In the genomic region with DNA sequence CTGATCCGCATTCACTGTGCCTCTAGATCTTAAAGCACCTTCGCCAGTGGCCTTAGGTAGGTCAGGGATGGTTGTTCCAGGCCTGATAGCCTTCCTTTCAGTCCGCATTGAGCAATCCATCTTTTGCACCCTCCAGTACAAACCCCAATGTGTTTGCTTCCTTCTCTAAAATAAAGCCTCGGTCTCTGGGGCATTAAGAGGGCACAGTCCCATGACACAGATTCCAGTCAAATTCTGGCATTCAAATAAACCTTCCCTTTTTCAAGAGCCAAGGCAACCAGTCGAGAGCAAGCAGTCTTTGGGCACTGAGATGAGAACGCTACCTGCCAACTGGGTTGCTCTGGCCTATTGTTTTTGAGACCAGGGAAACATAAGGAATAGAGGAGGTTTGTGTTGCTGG, we compare ENCODE assay signal across 19 mouse cellular contexts. TPM values are rescaled to one million over a fixed set of nuclear protein-coding genes. Genes with fewer than 3 reads are reported as not detected.
DNase-seq lines count a peak whose midpoint lies in the region; ATAC-seq and TF ChIP-seq lines count a peak whose summit lies in the region.
"Had no signal": no experiment of that assay in that cellular context is flagged by ENCODE, and none has a peak within 500 bp of the region (broad histone marks: within the 10 kb centered on the region; RNA-seq: fewer than 3 reads in every experiment).

No protein-coding gene starts in this region.

- no peak for DNase-seq in embryonic facial prominence, embryonic 14.5 days (ENCODE audit: low spot score)
- DNase-seq in embryonic facial prominence, embryonic 10.5 days (ENCODE audit: low spot score) = no peak
- DNase-seq in kidney, postnatal 0 days (ENCODE audit: low spot score) = no peak
- no peak for DNase-seq in kidney, adult 2 months
- DNase-seq in right cerebral cortex, adult 18-20 months = peak; percentile 23
- DNase-seq in right cerebral cortex, postnatal 14 days = no peak
- no peak for DNase-seq in c-Kit-positive CD71-positive TER-119-positive erythroid progenitor cells, embryonic 14.5 days (ENCODE audit: low spot score)
- DNase-seq: cerebellum, adult 9-11 months; kidney, adult 18-20 months; right cerebral cortex, postnatal 25 days; thymus, adult 2 months had no signal

- H3K9ac ChIP-seq in embryonic facial prominence, embryonic 14.5 days (ENCODE audit: low read depth, low read length) = no peak overlapping the region
- no peak overlapping the region for H3K9ac ChIP-seq in kidney, postnatal 0 days (ENCODE audit: low read depth, low read length)
- H3K9ac ChIP-seq: embryonic facial prominence, embryonic 13.5 days; forebrain, embryonic 13.5 days; hindbrain, embryonic 14.5 days; neural tube, embryonic 15.5 days had no signal

- no peaks in the 10 kb centered on the region for H3K36me3 ChIP-seq in embryonic facial prominence, embryonic 14.5 days (ENCODE audit: control insufficient read depth, insufficient read depth, low read length)
- no peaks in the 10 kb centered on the region for H3K36me3 ChIP-seq in embryonic facial prominence, embryonic 10.5 days (replicated peaks)
- no peaks in the 10 kb centered on the region for H3K36me3 ChIP-seq in kidney, postnatal 0 days (ENCODE audit: insufficient read depth, low read length)
- no peaks in the 10 kb centered on the region for H3K36me3 ChIP-seq in kidney, adult 2 months (ENCODE audit: control insufficient read depth, insufficient read depth, low read length)
- H3K36me3 ChIP-seq: embryonic facial prominence, embryonic 13.5 days; G1E; neural tube, embryonic 15.5 days had no signal

- H3K27me3 ChIP-seq in embryonic facial prominence, embryonic 14.5 days (replicated peaks; ENCODE audit: control insufficient read depth, insufficient read depth, low read length) = no peaks in the 10 kb centered on the region
- H3K27me3 ChIP-seq in embryonic facial prominence, embryonic 10.5 days (replicated peaks; ENCODE audit: low read depth, poor library complexity, severe bottlenecking) = no peaks in the 10 kb centered on the region
- no peaks in the 10 kb centered on the region for H3K27me3 ChIP-seq in kidney, postnatal 0 days (ENCODE audit: insufficient read depth, low read length)
- H3K27me3 ChIP-seq in kidney, adult 2 months (replicated peaks; ENCODE audit: control insufficient read depth, insufficient read depth, low read length) = no peaks in the 10 kb centered on the region
- H3K27me3 ChIP-seq: embryonic facial prominence, embryonic 13.5 days; forebrain, embryonic 13.5 days; neural tube, embryonic 15.5 days had no signal

- no peak overlapping the region for H3K4me3 ChIP-seq in embryonic facial prominence, embryonic 14.5 days (ENCODE audit: low read depth, low read length)
- no peak overlapping the region for H3K4me3 ChIP-seq in embryonic facial prominence, embryonic 10.5 days
- H3K4me3 ChIP-seq in kidney, postnatal 0 days (replicated peaks; ENCODE audit: low read depth, low read length) = no peak overlapping the region
- H3K4me3 ChIP-seq in kidney, adult 2 months (ENCODE audit: insufficient read depth, low read depth, low read length) = no peak overlapping the region
- H3K4me3 ChIP-seq in olfactory bulb, adult 2 months (ENCODE audit: insufficient read depth, low read depth, low read length) = no peak overlapping the region
- H3K4me3 ChIP-seq: embryonic facial prominence, embryonic 13.5 days; forebrain, embryonic 13.5 days; neural tube, embryonic 15.5 days had no signal

- peak overlapping the region; percentile 52 for H3K4me2 ChIP-seq in embryonic facial prominence, embryonic 14.5 days (ENCODE audit: low read depth, low read length)
- peak overlapping the region; percentile 47; the same call in 1 of the 2 replicates for H3K4me2 ChIP-seq in kidney, postnatal 0 days (ENCODE audit: low read length)
- H3K4me2 ChIP-seq: forebrain, embryonic 13.5 days; hindbrain, embryonic 14.5 days; liver, embryonic 11.5 days; neural tube, embryonic 15.5 days had no signal

- TF ChIP-seq CTCF in kidney, postnatal 0 days (IDR thresholded peaks at IDR 0.05; ENCODE audit: low read depth) = no peak
- TF ChIP-seq CTCF in kidney, adult 2 months (conservative IDR thresholded peaks at IDR 0.05; ENCODE audit: insufficient read depth, insufficient read length, low read depth, low read length) = no peak
- no peak for TF ChIP-seq CTCF in olfactory bulb, adult 2 months (IDR thresholded peaks at IDR 0.05; ENCODE audit: insufficient read depth, low read depth, low read length)

- H3K27ac ChIP-seq in embryonic facial prominence, embryonic 14.5 days (replicated peaks; ENCODE audit: low read depth, low read length) = no peak overlapping the region
- no peak overlapping the region for H3K27ac ChIP-seq in embryonic facial prominence, embryonic 10.5 days (replicated peaks)
- H3K27ac ChIP-seq in kidney, postnatal 0 days = no peak overlapping the region
- H3K27ac ChIP-seq in kidney, adult 2 months (ENCODE audit: insufficient read depth, low read depth, low read length) = no peak overlapping the region
- H3K27ac ChIP-seq in olfactory bulb, adult 2 months (ENCODE audit: insufficient read depth, low read depth, low read length) = peak overlapping the region; percentile 42
- H3K27ac ChIP-seq: embryonic facial prominence, embryonic 13.5 days; forebrain, embryonic 13.5 days; hindbrain, embryonic 14.5 days; neural tube, embryonic 15.5 days had no signal

- WGBS in embryonic facial prominence, embryonic 14.5 days = 90% methylated on average over 6 of the region's 6 CpGs
- WGBS in embryonic facial prominence, embryonic 10.5 days = 90% methylated on average over 6 of the region's 6 CpGs
- WGBS in kidney, postnatal 0 days = 92% methylated on average over 6 of the region's 6 CpGs
- WGBS in kidney, adult 2 months = 86% methylated on average over 6 of the region's 6 CpGs
- WGBS in olfactory bulb, adult 2 months = 81% methylated on average over 6 of the region's 6 CpGs

- no peak for TF ChIP-seq POLR2A in kidney, adult 2 months (IDR thresholded peaks at IDR 0.05; ENCODE audit: low read depth, low read length)
- no peak for TF ChIP-seq POLR2A in olfactory bulb, adult 2 months (IDR thresholded peaks at IDR 0.05; ENCODE audit: insufficient read depth, low read depth, low read length)

- ATAC-seq in embryonic facial prominence, embryonic 14.5 days (ENCODE audit: low read depth) = no peak
- ATAC-seq in kidney, postnatal 0 days (replicated peaks; ENCODE audit: low FRiP score, low read depth) = no peak
- ATAC-seq: forebrain, embryonic 13.5 days; lung, postnatal 0 days had no signal

- no peaks in the 10 kb centered on the region for H3K9me3 ChIP-seq in embryonic facial prominence, embryonic 14.5 days (ENCODE audit: control insufficient read depth, low read length)
- no peaks in the 10 kb centered on the region for H3K9me3 ChIP-seq in embryonic facial prominence, embryonic 10.5 days
- no peaks in the 10 kb centered on the region for H3K9me3 ChIP-seq in kidney, postnatal 0 days (replicated peaks; ENCODE audit: low read length)
- H3K9me3 ChIP-seq: embryonic facial prominence, embryonic 13.5 days; forebrain, embryonic 13.5 days; neural tube, embryonic 15.5 days had no signal

- peaks cover 11% of the 10 kb centered on the region; the same call in 1 of the 2 replicates for H3K4me1 ChIP-seq in embryonic facial prominence, embryonic 14.5 days (ENCODE audit: control insufficient read depth, insufficient read depth, low read length)
- peaks cover 10% of the 10 kb centered on the region for H3K4me1 ChIP-seq in embryonic facial prominence, embryonic 10.5 days
- H3K4me1 ChIP-seq in kidney, postnatal 0 days (replicated peaks; ENCODE audit: insufficient read depth, low read length) = no peaks in the 10 kb centered on the region
- no peaks in the 10 kb centered on the region for H3K4me1 ChIP-seq in kidney, adult 2 months (ENCODE audit: control insufficient read depth, insufficient read depth, low read length)
- no peaks in the 10 kb centered on the region for H3K4me1 ChIP-seq in olfactory bulb, adult 2 months (ENCODE audit: control insufficient read depth, insufficient read depth, low read length)
- H3K4me1 ChIP-seq: forebrain, embryonic 13.5 days had no signal

RNA-seq across cellular contexts. Expression of a gene that starts 57.8 kb away (rescaled TPM):
- 6.2 and 7.0 TPM in 2 replicates for polyA plus RNA-seq in embryonic facial prominence, embryonic 14.5 days (2014; fragmentation: Nextera tagmentation; extraction: Ambion mirVana)
- 4.1 and 4.2 TPM in 2 replicates for polyA plus RNA-seq in embryonic facial prominence, embryonic 10.5 days (2016; fragmentation: Nextera tagmentation; extraction: Ambion mirVana)
- polyA plus RNA-seq in kidney, postnatal 0 days (2015; fragmentation: Nextera tagmentation; extraction: Ambion mirVana) = 5.5 and 5.9 TPM in 2 replicates
- polyA plus RNA-seq in kidney, adult 2 months (2012; rRNA removed) = 13.5 and 14.5 TPM in 2 replicates
- not detected in 2 replicates for polyA plus RNA-seq in olfactory bulb, adult 2 months (2012; ENCODE audit: insufficient read depth, insufficient read length, low replicate concordance, missing spikeins)
- polyA plus RNA-seq: G1E had no signal
